Mouse (Mus musculus): Measurements from ENCODE around the gene Elane. TPM values are rescaled to one million over a fixed set of nuclear protein-coding genes. Genes with fewer than 3 reads are reported as not detected.

The Elane gene
- polyA plus RNA-seq, 1 experiment = 3.7 TPM

GRCm38 (mm10) chr10:79896814-79897213 lies 10.8 kb downstream of the Elane start:
- no peak for TF ChIP-seq POLR2A (IDR thresholded peaks at IDR 0.05; ENCODE audit: control insufficient read depth, extremely low read depth, insufficient read depth, low read length, poor library complexity)
- TF ChIP-seq CTCF (IDR thresholded peaks at IDR 0.05; ENCODE audit: borderline replicate concordance, control insufficient read depth, extremely low read depth, insufficient read depth, low read length, poor library complexity) = no peak
- DNase-seq = no peak
- Histone ChIP-seq H3K4me3 (ENCODE audit: control insufficient read depth, insufficient read depth, low read length) (no peak overlapping the region), H3K27ac (ENCODE audit: control insufficient read depth, insufficient read depth, low read length) (no peak overlapping the region), H3K4me1 (replicated peaks; ENCODE audit: control insufficient read depth, insufficient read depth, low read length) (no peaks in the 10 kb centered on the region; the same call in 1 of the 2 replicates), H3K27me3 (ENCODE audit: control insufficient read depth, insufficient read depth, low read length) (no peaks in the 10 kb centered on the region), H3K36me3 (ENCODE audit: control insufficient read depth, insufficient read depth, low read length) (no peaks in the 10 kb centered on the region)
- 80% methylated on average over 13 of the region's 13 CpGs for WGBS

- WGBS = 73% methylated on average over 20 of the region's 20 CpGs
- no peak for DNase-seq
- Histone ChIP-seq H3K36me3 (ENCODE audit: control insufficient read depth, insufficient read depth, low read length) (no peaks in the 10 kb centered on the region), H3K4me3 (ENCODE audit: control insufficient read depth, insufficient read depth, low read length) (no peak overlapping the region), H3K27ac (ENCODE audit: control insufficient read depth, insufficient read depth, low read length) (no peak overlapping the region), H3K27me3 (ENCODE audit: control insufficient read depth, insufficient read depth, low read length) (no peaks in the 10 kb centered on the region), H3K4me1 (replicated peaks; ENCODE audit: control insufficient read depth, insufficient read depth, low read length) (no peaks in the 10 kb centered on the region; the same call in 1 of the 2 replicates)
- TF ChIP-seq CTCF (IDR thresholded peaks at IDR 0.05; ENCODE audit: borderline replicate concordance, control insufficient read depth, extremely low read depth, insufficient read depth, low read length, poor library complexity) (no peak), POLR2A (IDR thresholded peaks at IDR 0.05; ENCODE audit: control insufficient read depth, extremely low read depth, insufficient read depth, low read length, poor library complexity) (no peak)
These were observed 11.5 kb downstream of the Elane start for GRCm38 (mm10) chr10:79897316-79898245.

GRCm38 (mm10) chr10:79900951-79901410 lies 14.9 kb downstream of the Elane start:
- Histone ChIP-seq H3K4me3 (ENCODE audit: control insufficient read depth, insufficient read depth, low read length) (no peak overlapping the region), H3K27ac (ENCODE audit: control insufficient read depth, insufficient read depth, low read length) (no peak overlapping the region), H3K4me1 (replicated peaks; ENCODE audit: control insufficient read depth, insufficient read depth, low read length) (no peaks in the 10 kb centered on the region; the same call in 1 of the 2 replicates), H3K36me3 (ENCODE audit: control insufficient read depth, insufficient read depth, low read length) (no peaks in the 10 kb centered on the region), H3K27me3 (ENCODE audit: control insufficient read depth, insufficient read depth, low read length) (no peaks in the 10 kb centered on the region)
- no peak for TF ChIP-seq CTCF (IDR thresholded peaks at IDR 0.05; ENCODE audit: borderline replicate concordance, control insufficient read depth, extremely low read depth, insufficient read depth, low read length, poor library complexity)
- no peak for DNase-seq
- 85% methylated on average over 2 of the region's 2 CpGs for WGBS

- Histone ChIP-seq H3K36me3 (ENCODE audit: control insufficient read depth, insufficient read depth, low read length) (no peaks in the 10 kb centered on the region), H3K4me3 (ENCODE audit: control insufficient read depth, insufficient read depth, low read length) (no peak overlapping the region)
- 95% methylated on average over 9 of the region's 9 CpGs for WGBS
These were observed 20.7 kb downstream of the Elane start for GRCm38 (mm10) chr10:79906712-79907111.

GRCm38 (mm10) chr10:79907415-79907814 lies 21.4 kb downstream of the Elane start:
- TF ChIP-seq CTCF (IDR thresholded peaks at IDR 0.05; ENCODE audit: borderline replicate concordance, control insufficient read depth, extremely low read depth, insufficient read depth, low read length, poor library complexity) (no peak), POLR2A (IDR thresholded peaks at IDR 0.05; ENCODE audit: control insufficient read depth, extremely low read depth, insufficient read depth, low read length, poor library complexity) (no peak)
- H3K27me3 ChIP-seq (ENCODE audit: control insufficient read depth, insufficient read depth, low read length) = no peaks in the 10 kb centered on the region
- no peaks in the 10 kb centered on the region for H3K36me3 ChIP-seq (ENCODE audit: control insufficient read depth, insufficient read depth, low read length)
- DNase-seq = no peak
- WGBS = 98% methylated on average over 10 of the region's 10 CpGs
- H3K27ac ChIP-seq (ENCODE audit: control insufficient read depth, insufficient read depth, low read length) = no peak overlapping the region
- no peak overlapping the region for H3K4me3 ChIP-seq (ENCODE audit: control insufficient read depth, insufficient read depth, low read length)
- H3K4me1 ChIP-seq (replicated peaks; ENCODE audit: control insufficient read depth, insufficient read depth, low read length) = peaks cover 10% of the 10 kb centered on the region

More at GRCm38 (mm10) chr10:79906712-79907111, 20.7 kb downstream of the Elane start:
- Histone ChIP-seq H3K4me1 (replicated peaks; ENCODE audit: control insufficient read depth, insufficient read depth, low read length) (peaks cover 10% of the 10 kb centered on the region), H3K27ac (ENCODE audit: control insufficient read depth, insufficient read depth, low read length) (no peak overlapping the region), H3K27me3 (ENCODE audit: control insufficient read depth, insufficient read depth, low read length) (no peaks in the 10 kb centered on the region)
- TF ChIP-seq POLR2A (IDR thresholded peaks at IDR 0.05; ENCODE audit: control insufficient read depth, extremely low read depth, insufficient read depth, low read length, poor library complexity) (no peak), CTCF (IDR thresholded peaks at IDR 0.05; ENCODE audit: borderline replicate concordance, control insufficient read depth, extremely low read depth, insufficient read depth, low read length, poor library complexity) (no peak)
- no peak for DNase-seq

- H3K27me3 ChIP-seq (ENCODE audit: control insufficient read depth, insufficient read depth, low read length) = no peaks in the 10 kb centered on the region
- peak within 1 kb of the TSS; percentile 75 for H3K4me3 ChIP-seq (ENCODE audit: control insufficient read depth, insufficient read depth, low read length)
- WGBS = under 1% methylated on average over 52 of the region's 52 CpGs
- DNase-seq = peak; percentile 99
- peak within 1 kb of the TSS; percentile 54 for H3K27ac ChIP-seq (ENCODE audit: control insufficient read depth, insufficient read depth, low read length)
- H3K36me3 ChIP-seq (ENCODE audit: control insufficient read depth, insufficient read depth, low read length) = no peaks in the 10 kb centered on the region
- TF ChIP-seq CTCF (IDR thresholded peaks at IDR 0.05; ENCODE audit: borderline replicate concordance, control insufficient read depth, extremely low read depth, insufficient read depth, low read length, poor library complexity) (no peak), POLR2A (IDR thresholded peaks at IDR 0.05; ENCODE audit: control insufficient read depth, extremely low read depth, insufficient read depth, low read length, poor library complexity) (peak; percentile 50; the same call in 1 of the 2 replicates)
- peaks cover 10% of the 10 kb centered on the region for H3K4me1 ChIP-seq (replicated peaks; ENCODE audit: control insufficient read depth, insufficient read depth, low read length)
These were observed 22.4 kb downstream of the Elane start, which contains the start of gene Med16 for GRCm38 (mm10) chr10:79908167-79909091. TSS of gene Med16 (minus strand) at chr10:79908923.
